Mouse (Mus musculus) kidney, postnatal 25 days (tissue): Measurements from ENCODE around the gene Nsl1.
A peak's percentile ranks its signal among the peaks of the same experiment; 100 is the strongest.

ENCODE experiments used
- DNase-seq, 2 experiments: peaks; one replicate each; pipeline ENCODE4 v3.0.0; 2021; ENCODE audit warnings: mixed read lengths in 2 of 2

Nsl1 gene

GRCm38 (mm10) chr1:191054870-191055532 lies 7.8 kb upstream of the Nsl1 start:
- DNase-seq: no peak

DNA sequence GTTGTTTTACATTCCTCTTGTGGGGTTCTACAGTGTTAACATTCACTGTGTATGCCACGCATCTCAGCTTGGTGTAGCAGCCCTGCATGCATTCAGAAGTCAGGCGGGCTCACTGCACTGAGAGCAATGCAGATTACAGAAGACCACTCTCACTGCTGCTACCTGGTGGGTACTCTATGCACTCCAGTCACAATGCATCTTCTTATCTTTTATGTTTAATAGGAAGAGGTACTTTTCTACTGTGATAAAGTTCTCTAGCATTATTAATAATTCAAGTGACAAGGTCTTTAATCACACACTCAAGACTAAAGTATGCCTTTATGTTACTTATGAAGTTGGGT lies 7.3 kb upstream of the Nsl1 start:
- no peak for DNase-seq

GRCm38 (mm10) chr1:191057461-191057860 lies 5.4 kb upstream of the Nsl1 start:
- DNase-seq: no peak

- DNase-seq: no peak
Measured at GRCm38 (mm10) chr1:191062241-191062780, 501 bp upstream of the Nsl1 start.

GRCm38 (mm10) chr1:191063700-191064099 lies 888 bp downstream of the Nsl1 start:
- DNase-seq: no peak

- DNase-seq: no peak
Measured at GRCm38 (mm10) chr1:191064535-191064934, 1.7 kb downstream of the Nsl1 start.

DNA sequence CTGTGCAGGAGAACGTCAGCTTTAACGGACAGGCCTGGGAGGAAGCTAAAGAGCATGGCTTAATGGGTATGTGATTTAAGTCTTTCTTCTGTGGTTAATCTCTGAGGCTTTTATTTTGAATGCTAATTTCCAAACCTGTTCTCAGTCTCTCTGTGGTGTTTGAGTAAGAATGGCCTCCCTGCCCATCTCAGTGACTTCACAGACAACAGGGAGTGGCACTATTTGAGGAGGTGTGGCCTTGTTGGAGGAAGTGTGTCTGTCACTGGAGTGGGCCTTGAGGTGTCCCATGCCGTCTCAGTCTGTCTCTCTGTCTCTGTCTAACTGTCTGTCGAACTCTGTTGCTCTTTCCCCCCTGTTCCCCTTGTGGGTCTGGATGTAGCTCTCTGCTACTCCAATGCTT lies 2.4 kb downstream of the Nsl1 start:
- DNase-seq: no peak

DNA sequence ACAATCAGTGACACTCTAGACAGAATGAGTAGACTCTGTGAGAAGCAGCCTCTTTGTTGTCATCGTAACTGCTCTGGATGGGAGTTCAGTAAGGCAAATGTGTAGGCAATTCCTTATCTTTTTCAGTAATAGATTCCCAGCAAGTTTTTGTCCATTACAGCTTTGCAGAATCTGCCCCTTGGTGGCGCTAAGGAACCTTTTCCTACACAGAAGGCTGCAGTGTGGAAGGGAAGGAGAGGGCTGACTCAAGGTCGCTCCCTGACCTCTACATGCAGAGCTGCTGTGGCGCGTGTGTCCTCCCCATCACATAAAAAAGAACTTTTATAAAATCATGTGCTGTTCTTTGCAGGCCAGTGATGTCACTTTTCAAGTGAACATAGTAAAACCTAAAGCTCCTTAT lies 5.6 kb downstream of the Nsl1 start:
- peak; percentile 46 for DNase-seq

- no peak for DNase-seq
Measured at GRCm38 (mm10) chr1:191070259-191070658, 7.4 kb downstream of the Nsl1 start.

- no peak for DNase-seq
Measured at GRCm38 (mm10) chr1:191071613-191072012, 8.8 kb downstream of the Nsl1 start.

DNA sequence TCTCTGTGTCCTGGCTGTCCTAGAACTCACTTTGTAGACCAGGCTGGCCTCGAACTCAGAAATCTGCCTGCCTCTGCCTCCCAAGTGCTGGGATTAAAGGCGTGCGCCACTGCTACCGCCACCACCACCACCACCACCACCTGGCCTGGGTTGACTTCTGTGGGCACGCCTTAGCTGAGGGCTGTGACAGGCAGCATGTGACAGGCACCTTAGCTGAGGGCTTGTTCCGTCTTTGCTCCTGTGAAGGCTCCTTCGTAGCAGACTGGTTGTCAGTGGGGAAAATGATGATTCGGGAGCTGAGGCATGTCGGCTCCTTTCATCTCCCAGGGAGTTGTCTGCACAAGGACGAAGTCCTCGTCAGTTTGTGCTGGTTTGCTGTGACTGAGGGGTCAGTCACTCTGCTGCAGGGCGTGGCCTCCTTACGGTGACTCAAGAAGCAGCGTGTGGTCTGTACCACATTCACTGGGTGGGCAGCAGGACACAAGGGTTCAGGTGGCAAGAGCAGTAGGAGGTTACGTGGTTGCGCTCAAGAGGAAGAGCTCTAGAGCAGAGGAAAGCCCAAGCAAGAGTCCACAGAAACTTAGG lies 9.6 kb downstream of the Nsl1 start:
- DNase-seq: peak; percentile 10 to 57

- peak; percentile 91 for DNase-seq
Measured at GRCm38 (mm10) chr1:191073001-191073400, 10.2 kb downstream of the Nsl1 start.

DNA sequence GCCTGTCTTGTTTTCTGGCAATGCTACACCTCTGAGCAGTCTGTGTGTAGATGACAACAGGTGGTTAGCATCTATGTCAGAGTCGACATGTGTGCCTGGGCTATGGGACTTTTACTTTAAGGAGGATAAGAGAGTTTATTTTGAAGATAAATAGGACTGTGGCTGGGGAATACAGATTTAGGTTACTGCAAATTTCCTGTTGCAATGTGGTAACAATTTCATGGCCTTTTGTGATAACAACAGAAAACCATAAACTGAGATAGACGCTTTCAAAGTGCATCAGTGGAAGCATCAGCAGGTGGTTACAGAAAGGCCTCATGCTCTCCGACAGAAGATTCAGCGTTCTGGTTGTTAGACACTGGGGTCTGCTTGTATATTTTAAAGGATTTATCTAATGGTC lies 10.7 kb downstream of the Nsl1 start:
- no peak for DNase-seq

- DNase-seq: peak; percentile 76 to 79
Measured at GRCm38 (mm10) chr1:191075199-191075883, 12.5 kb downstream of the Nsl1 start.

DNA sequence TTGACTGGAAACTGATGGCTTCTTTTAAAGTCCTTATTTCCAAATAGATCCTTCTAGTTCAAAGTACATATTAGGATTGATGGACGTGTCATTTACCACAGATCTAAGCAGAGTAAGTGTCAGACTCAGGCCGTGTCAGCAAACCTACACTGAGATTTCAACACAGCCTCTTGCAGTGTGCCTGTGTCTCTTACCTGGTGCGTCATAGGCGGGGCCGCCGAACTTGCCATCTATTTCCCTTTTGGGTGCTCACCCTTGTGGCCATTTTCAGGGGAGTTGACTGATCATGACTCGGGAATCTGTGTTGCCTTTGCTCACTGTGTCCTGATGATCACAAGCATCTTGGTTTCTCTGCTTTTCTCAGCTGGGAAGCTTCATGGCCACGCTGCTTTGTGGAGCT lies 20.4 kb downstream of the Nsl1 start:
- no peak for DNase-seq

- peak; percentile 54 to 84 for DNase-seq
Measured at GRCm38 (mm10) chr1:191084951-191085559, 22.2 kb downstream of the Nsl1 start.

DNA sequence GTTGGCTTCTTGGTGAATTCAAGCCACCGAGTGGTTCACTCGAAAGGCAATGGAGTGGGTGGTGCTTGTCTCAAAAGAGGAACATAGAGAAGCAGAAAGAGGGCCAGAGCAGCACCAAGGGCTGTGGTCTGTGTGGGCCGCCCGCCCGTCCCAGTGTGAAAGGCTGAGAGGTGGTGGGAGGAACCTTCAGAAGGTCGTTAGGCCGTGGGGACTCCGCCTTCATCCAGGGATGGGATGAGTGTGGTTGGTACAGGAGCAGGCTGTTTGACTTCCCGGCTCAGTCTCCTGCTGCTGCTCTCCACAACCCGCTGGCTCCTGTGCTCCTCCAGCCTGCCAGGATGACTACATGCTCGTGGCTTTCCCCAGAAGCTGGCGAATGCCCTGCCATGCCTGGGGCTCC lies 22.8 kb downstream of the Nsl1 start:
- DNase-seq: no peak

GRCm38 (mm10) chr1:191086304-191086878 lies 23.6 kb downstream of the Nsl1 start:
- DNase-seq: peak in 1 of 2 experiments; percentile 56

DNA sequence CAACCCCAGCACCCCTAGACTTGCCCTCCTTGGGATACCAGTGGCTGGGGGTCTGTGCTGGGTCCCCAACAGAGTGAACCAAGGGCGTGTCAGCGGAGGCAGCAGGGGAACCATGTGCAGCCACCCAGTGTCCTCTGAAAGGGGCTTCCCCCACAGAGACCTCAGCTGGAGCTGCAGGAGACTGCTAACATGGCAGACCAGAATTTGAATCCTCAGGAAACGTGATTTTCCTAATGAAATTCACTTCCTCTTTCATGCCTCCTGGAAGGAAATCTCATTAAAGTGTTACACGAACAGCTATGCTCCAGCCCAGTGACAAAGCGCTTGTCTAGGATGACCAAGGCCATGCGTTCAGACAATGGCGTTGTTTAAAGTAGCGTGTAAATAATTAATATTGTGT lies 24.1 kb downstream of the Nsl1 start:
- DNase-seq: no peak

DNA sequence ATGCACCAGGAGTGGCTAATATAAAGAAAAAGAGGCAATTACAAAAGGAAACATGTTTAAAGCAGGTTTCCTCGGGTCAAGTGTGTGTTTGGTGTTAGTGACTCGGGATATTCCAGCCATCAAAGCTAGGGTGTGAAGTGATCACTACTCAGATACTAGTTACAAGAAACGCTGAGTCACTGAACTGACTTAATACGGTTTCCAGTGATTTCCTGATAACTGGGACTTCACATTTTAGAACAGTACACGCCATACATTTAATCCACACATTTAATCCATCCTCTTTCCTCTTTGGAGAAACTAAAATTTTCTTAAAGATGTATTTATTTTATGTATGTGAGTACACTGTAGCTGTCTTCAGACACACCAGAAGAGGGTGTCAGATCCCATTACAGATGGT lies 25.1 kb downstream of the Nsl1 start:
- DNase-seq: no peak

GRCm38 (mm10) chr1:191089355-191089754 lies 26.5 kb downstream of the Nsl1 start:
- DNase-seq: no peak

- DNase-seq: peak in 1 of 2 experiments; percentile 22
Measured at GRCm38 (mm10) chr1:191092050-191092449, 29.2 kb downstream of the Nsl1 start.

- DNase-seq: no peak
Measured at GRCm38 (mm10) chr1:191093578-191093977, 30.8 kb downstream of the Nsl1 start.
